Mouse (Mus musculus) neural tube, embryonic 14.5 days (tissue): ENCODE measurements around the gene Farp1. TPM values are rescaled to one million over a fixed set of nuclear protein-coding genes. Genes with fewer than 3 reads are reported as not detected.
A peak's percentile ranks its signal among the peaks of the same experiment; 100 is the strongest.

ENCODE experiments used
- ATAC-seq: fragments of 200-750 bp; cut with Nextera tagmentation; 2 replicates; pipeline ENCODE4 v1.8.0; 2017; ENCODE audit warnings: low read depth, mild to moderate bottlenecking, moderate TSS enrichment, moderate library complexity
- H3K27ac ChIP-seq: fragments of 300-500 bp; sonication (generic); 2 replicates; pipeline ENCODE4 v1.5.1; 2014; ENCODE audit warnings: low read depth, mild to moderate bottlenecking, control low read depth, low read length, moderate library complexity, mixed read lengths
- H3K27me3 ChIP-seq: fragments of 300-500 bp; sonication (generic); 2 replicates; pipeline ENCODE4 v1.6.1; 2014; ENCODE audit warnings: low read length; ENCODE audit not compliant: control insufficient read depth, insufficient read depth
- H3K36me3 ChIP-seq: fragments of 300-500 bp; sonication (generic); 2 replicates; pipeline ENCODE4 v1.6.1; 2014; ENCODE audit warnings: low read length, mixed read lengths; ENCODE audit not compliant: control insufficient read depth, insufficient read depth
- H3K4me1 ChIP-seq: fragments of 300-500 bp; sonication (generic); 2 replicates; pipeline ENCODE4 v1.6.1; 2014; ENCODE audit warnings: low read length; ENCODE audit not compliant: control insufficient read depth, insufficient read depth
- H3K4me2 ChIP-seq: fragments of 300-500 bp; sonication (generic); 2 replicates; pipeline ENCODE4 v1.6.1; 2014; ENCODE audit warnings: mild to moderate bottlenecking, low read depth, low read length, control low read depth
- H3K4me3 ChIP-seq: fragments of 300-500 bp; sonication (generic); 2 replicates; pipeline ENCODE4 v1.5.1; 2014; ENCODE audit warnings: low read depth, low read length, control low read depth, mixed read lengths
- H3K9ac ChIP-seq: fragments of 300-500 bp; sonication (generic); replicated peaks from 2 replicates; pipeline ENCODE4 v1.6.1; 2014; ENCODE audit warnings: low read depth, mild to moderate bottlenecking, control low read depth, low read length, mixed read lengths
- H3K9me3 ChIP-seq: fragments of 300-500 bp; sonication (generic); 2 replicates; pipeline ENCODE4 v1.6.1; 2016; ENCODE audit warnings: low read length; ENCODE audit not compliant: control insufficient read depth
- WGBS: fragments of 180-500 bp; shearing (Covaris S2); extraction: QIAGEN DNeasy Blood & Tissue Kit; methylation state at CpG from one replicate; pipeline ENCODE4 v1.1.7; 2014; 5-methylcytosine and 5-hydroxymethylcytosine counted together
- polyA plus RNA-seq: library from polyadenylated mRNA; unstranded; fragments of >200 nt; fragmentation: Nextera tagmentation; extraction: Ambion mirVana; gene quantifications from 2 replicates; pipeline ENCODE4 v1.2.1, GENCODE M21; 2014

Farp1 gene
- polyA plus RNA-seq = 34.9 and 37.3 TPM in 2 replicates

DNA sequence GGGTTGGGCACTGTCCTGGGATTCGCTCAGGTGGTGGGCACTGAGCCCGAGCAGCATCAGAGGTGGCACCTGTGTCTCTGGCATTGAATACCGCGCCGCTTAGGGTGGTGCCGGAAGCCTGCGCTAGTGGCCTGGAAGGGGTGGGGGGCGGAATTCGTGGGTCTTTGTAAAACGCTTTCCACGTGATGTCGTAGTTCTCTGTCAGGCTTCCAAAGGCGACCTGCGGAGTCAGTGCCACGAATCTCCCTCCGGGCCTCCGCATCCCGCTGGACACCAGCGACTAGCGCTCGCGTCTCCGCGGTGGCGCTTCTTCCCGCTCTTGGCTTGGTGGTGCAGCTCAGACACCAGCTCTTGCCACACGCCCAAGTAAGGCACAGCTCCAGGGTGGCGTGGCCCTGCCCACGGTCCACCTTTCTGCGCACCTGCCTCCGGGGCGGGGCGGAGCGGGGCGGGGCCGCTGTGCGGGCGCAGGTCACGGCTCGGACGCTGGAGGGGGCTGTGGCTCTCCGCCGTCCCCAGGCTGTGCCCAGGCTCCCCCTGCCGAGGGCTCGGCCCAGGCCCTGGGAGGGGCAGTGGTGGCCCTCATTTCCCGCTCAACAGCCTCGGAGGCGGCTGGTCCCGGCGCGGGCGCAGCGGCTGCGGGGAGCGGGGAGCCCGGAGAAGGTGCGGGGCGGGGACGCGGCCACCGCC, at the start of gene Farp1:
Gene Farp1, plus strand, starts transcription at position 228 of the 690 bp plus-strand sequence.
- H3K27ac ChIP-seq = peak within 1 kb of the TSS; percentile 80
- H3K4me3 ChIP-seq = peak within 1 kb of the TSS; percentile 86
- ATAC-seq = peak; percentile 95
- H3K9ac ChIP-seq = peak within 1 kb of the TSS; percentile 97
- no peaks in the 10 kb centered on the region for H3K27me3 ChIP-seq
- no peaks in the 10 kb centered on the region for H3K9me3 ChIP-seq
- H3K4me2 ChIP-seq = peak within 1 kb of the TSS; percentile 91
- H3K4me1 ChIP-seq = peaks cover 17% of the 10 kb centered on the region
- H3K36me3 ChIP-seq = no peaks in the 10 kb centered on the region
- WGBS = 1% methylated on average over 57 of the region's 61 CpGs

GRCm38 (mm10) chr14:120989126-120989525, 45.9 kb upstream of the Farp1 start:
- no peak overlapping the region for H3K9ac ChIP-seq
- no peaks in the 10 kb centered on the region for H3K9me3 ChIP-seq
- H3K4me3 ChIP-seq = no peak overlapping the region
- no peak for ATAC-seq
- H3K27ac ChIP-seq = no peak overlapping the region
- H3K4me2 ChIP-seq = no peak overlapping the region
- WGBS = 77% methylated on average over 6 of the region's 6 CpGs
- no peaks in the 10 kb centered on the region for H3K4me1 ChIP-seq
- H3K36me3 ChIP-seq = no peaks in the 10 kb centered on the region
- H3K27me3 ChIP-seq = no peaks in the 10 kb centered on the region

DNA sequence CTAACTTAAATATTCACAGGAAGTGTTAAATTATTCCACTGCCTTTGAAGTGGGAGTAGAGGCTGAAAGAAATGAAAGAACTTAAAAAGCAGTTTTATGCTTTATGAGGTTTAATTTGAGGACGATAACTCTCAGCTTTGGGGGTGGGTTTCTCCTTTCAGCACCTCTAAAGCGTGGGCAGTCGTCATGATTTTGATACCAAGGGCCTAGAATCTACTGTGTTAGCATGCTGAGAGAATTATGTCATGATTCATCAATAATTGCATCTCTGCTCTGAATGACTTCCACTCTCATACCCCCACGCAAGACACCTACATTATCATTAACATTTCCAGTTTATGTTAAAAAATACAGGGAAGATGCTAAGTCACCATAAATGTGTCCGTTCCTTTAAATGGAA, 37.3 kb upstream of the Farp1 start:
- 90% methylated on average over 5 of the region's 5 CpGs for WGBS
- H3K9me3 ChIP-seq = no peaks in the 10 kb centered on the region

DNA sequence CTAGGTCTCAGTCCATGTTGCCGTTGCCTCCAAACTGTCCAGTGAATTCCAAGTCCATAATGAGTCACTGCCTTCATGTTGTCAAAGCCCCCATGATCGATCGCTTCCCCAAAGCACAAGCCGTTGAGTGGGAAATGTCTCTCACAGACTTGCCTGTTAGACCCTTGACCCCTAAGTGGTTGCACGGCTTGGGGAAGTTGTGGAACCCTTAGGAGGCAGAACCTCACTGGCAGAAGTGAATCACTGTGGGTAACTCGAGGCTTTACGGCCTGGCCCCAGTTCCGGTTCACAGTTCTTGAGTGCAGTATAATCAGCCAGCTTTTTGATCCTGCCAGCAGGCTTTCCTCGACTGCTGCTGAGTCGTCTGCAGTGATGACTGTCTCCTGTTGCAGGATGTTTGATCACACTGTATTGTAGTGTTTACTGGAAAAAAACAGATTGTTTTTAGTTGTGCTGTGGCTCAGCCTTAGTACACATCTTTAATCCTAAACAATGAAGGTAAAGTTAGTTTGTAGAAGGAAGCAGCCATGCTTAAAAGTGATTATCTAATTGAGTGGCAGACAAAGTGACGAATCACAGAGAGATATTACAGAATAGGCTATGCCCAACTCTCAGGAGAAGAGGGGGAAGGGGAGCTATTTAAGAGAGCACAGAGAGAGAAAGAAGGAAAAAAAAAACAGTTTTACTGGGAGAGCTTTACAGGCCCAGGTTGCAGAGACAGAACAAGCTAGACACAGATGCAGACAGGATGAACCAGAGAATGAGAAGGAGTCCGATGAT, 34.2 kb upstream of the Farp1 start:
- Histone ChIP-seq H3K4me3 (no peak overlapping the region), H3K27me3 (no peaks in the 10 kb centered on the region), H3K4me1 (no peaks in the 10 kb centered on the region), H3K9ac (no peak overlapping the region), H3K4me2 (no peak overlapping the region), H3K9me3 (no peaks in the 10 kb centered on the region), H3K36me3 (no peaks in the 10 kb centered on the region), H3K27ac (no peak overlapping the region)
- 42% methylated on average over 12 of the region's 12 CpGs for WGBS
- ATAC-seq = no peak

More for the DNA sequence above, 37.3 kb upstream of the Farp1 start:
- no peaks in the 10 kb centered on the region for H3K27me3 ChIP-seq
- H3K36me3 ChIP-seq = no peaks in the 10 kb centered on the region
- no peak overlapping the region for H3K27ac ChIP-seq
- H3K4me2 ChIP-seq = no peak overlapping the region
- H3K9ac ChIP-seq = no peak overlapping the region
- H3K4me1 ChIP-seq = no peaks in the 10 kb centered on the region
- ATAC-seq = no peak
- H3K4me3 ChIP-seq = no peak overlapping the region

DNA sequence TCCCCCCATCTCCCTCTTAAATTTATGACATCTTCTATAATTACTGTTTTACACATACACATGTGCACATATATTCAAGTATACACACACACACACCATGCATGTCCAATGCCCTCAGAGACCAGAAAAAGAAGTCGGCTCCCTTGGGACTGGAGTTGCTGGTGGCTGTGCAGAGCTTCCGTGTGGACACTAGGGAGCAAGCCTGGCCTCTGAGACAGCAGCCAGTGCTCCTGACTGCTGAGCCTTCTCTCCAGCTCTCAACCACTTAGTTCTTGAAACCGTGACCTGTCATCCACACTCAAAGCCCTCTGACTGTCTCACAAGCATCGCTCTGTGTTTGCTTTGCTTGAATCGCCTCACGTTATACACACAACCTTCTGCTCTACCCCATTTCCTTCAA, 29.4 kb upstream of the Farp1 start:
- H3K27ac ChIP-seq = no peak overlapping the region

GRCm38 (mm10) chr14:121006021-121006420, 29.0 kb upstream of the Farp1 start:
- Histone ChIP-seq H3K36me3 (no peaks in the 10 kb centered on the region), H3K9ac (no peak overlapping the region), H3K4me1 (no peaks in the 10 kb centered on the region), H3K27ac (no peak overlapping the region), H3K9me3 (no peaks in the 10 kb centered on the region), H3K4me3 (no peak overlapping the region), H3K4me2 (no peak overlapping the region), H3K27me3 (no peaks in the 10 kb centered on the region)
- ATAC-seq = no peak
- 95% methylated on average over 8 of the region's 8 CpGs for WGBS

More for the DNA sequence above, 29.4 kb upstream of the Farp1 start:
- Histone ChIP-seq H3K36me3 (no peaks in the 10 kb centered on the region), H3K4me2 (no peak overlapping the region), H3K9me3 (no peaks in the 10 kb centered on the region), H3K4me3 (no peak overlapping the region), H3K27me3 (no peaks in the 10 kb centered on the region), H3K9ac (no peak overlapping the region), H3K4me1 (no peaks in the 10 kb centered on the region)
- no peak for ATAC-seq
- 97% methylated on average over 6 of the region's 6 CpGs for WGBS

DNA sequence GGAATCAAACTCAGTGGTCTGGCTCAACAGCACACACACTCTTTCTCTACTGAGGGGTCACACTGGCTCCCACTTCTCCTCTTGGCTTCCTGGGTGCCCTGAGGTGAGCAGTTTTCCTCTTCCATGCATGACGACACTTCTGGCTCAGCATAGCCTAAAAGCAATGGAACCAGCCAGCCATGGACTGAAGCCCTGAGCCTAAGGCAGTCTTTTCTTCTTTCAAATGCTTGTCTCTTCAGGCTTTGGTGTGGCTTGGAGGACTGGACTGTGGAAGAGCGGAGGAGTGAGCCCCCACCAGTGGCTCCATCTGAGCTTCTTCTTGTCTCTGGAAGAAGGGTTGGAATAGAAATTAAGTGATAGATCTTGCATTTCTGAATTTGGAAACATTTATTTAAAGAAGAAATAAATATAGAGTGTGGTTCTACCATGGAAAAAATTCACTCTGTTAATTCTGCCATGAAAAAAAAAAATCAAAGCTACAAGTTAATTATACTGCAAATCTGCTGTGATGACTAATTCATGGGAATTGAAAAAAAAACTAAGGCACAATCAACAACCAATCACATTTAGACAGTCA, 19.8 kb upstream of the Farp1 start:
- Histone ChIP-seq H3K27ac (no peak overlapping the region), H3K4me2 (no peak overlapping the region), H3K9ac (no peak overlapping the region), H3K27me3 (no peaks in the 10 kb centered on the region), H3K36me3 (no peaks in the 10 kb centered on the region), H3K4me1 (no peaks in the 10 kb centered on the region), H3K9me3 (no peaks in the 10 kb centered on the region), H3K4me3 (no peak overlapping the region)
- 83% methylated on average over 2 of the region's 2 CpGs for WGBS
- no peak for ATAC-seq

DNA sequence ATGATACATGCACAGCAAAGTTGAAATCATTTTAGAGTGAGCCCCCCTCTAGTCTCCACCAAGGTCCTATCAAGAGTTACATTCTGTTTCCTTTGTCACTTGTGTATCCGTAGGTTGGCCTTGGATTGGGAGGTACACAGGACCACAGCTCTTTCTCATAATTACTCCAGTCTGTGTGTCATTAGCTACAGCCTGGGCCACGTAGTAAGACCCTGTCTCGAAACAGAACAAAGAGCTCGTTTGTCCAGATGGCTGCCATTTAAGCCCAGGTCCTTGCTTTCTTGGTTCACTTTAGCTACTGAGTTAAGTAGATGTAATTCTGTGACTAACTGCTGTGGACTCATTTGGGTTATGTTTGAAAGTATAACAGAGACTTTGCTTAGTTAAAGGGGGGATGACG, 12.6 kb upstream of the Farp1 start:
- H3K4me3 ChIP-seq = no peak overlapping the region
- H3K9me3 ChIP-seq = no peaks in the 10 kb centered on the region
- H3K27me3 ChIP-seq = no peaks in the 10 kb centered on the region
- H3K4me2 ChIP-seq = no peak overlapping the region
- H3K4me1 ChIP-seq = no peaks in the 10 kb centered on the region
- no peak overlapping the region for H3K9ac ChIP-seq
- H3K27ac ChIP-seq = no peak overlapping the region
- no peak for ATAC-seq
- 73% methylated on average over 5 of the region's 5 CpGs for WGBS
- no peaks in the 10 kb centered on the region for H3K36me3 ChIP-seq

- Histone ChIP-seq H3K4me2 (no peak overlapping the region), H3K27ac (no peak overlapping the region), H3K36me3 (no peaks in the 10 kb centered on the region), H3K27me3 (no peaks in the 10 kb centered on the region), H3K4me3 (no peak overlapping the region), H3K4me1 (no peaks in the 10 kb centered on the region), H3K9me3 (no peaks in the 10 kb centered on the region), H3K9ac (no peak overlapping the region)
- 81% methylated on average over 8 of the region's 8 CpGs for WGBS
- no peak for ATAC-seq
Observed at GRCm38 (mm10) chr14:121025381-121025780, 9.6 kb upstream of the Farp1 start.
